Mouse (Mus musculus) embryonic facial prominence, embryonic 11.5 days (tissue): ENCODE data around the gene H2-K1. TPM values are rescaled to one million over a fixed set of nuclear protein-coding genes. Genes with fewer than 3 reads are reported as not detected.
"Not testable (repeated sequence)": the region's sequence is repeated elsewhere in the genome, so short reads cannot be mapped to it uniquely, and the experiment has no call there.

Experiments used
- ATAC-seq: fragments of 200-750 bp; cut with Nextera tagmentation; replicated peaks from 2 replicates; pipeline ENCODE4 v1.8.0; 2017; ENCODE audit warnings: low read depth; ENCODE audit not compliant: insufficient number of reproducible peaks, low FRiP score, low TSS enrichment
- DNase-seq: peaks from one replicate; pipeline ENCODE4 v3.0.0-alpha.2; 2015; ENCODE audit warnings: low spot score
- H3K27ac ChIP-seq: fragments of 300-500 bp; sonication (generic); replicated peaks from 2 replicates; pipeline ENCODE4 v1.5.1; 2014; ENCODE audit warnings: mild to moderate bottlenecking, low read depth, low read length, control low read depth
- H3K27me3 ChIP-seq: fragments of 300-500 bp; sonication (generic); 2 replicates; pipeline ENCODE4 v1.6.1; 2014; ENCODE audit warnings: mild to moderate bottlenecking, low read length, moderate library complexity, mixed read lengths; ENCODE audit not compliant: control insufficient read depth, insufficient read depth
- H3K36me3 ChIP-seq: fragments of 300-500 bp; sonication (generic); replicated peaks from 2 replicates; pipeline ENCODE4 v1.6.1; 2014; ENCODE audit warnings: low read depth, mild to moderate bottlenecking, low read length, moderate library complexity, mixed read lengths; ENCODE audit not compliant: control insufficient read depth, insufficient read depth
- H3K4me1 ChIP-seq: fragments of 300-500 bp; sonication (generic); 2 replicates; pipeline ENCODE4 v1.6.1; 2014; ENCODE audit warnings: low read length, mixed read lengths; ENCODE audit not compliant: control insufficient read depth, insufficient read depth
- H3K4me2 ChIP-seq: fragments of 300-500 bp; sonication (generic); 2 replicates; pipeline ENCODE4 v1.6.1; 2014; ENCODE audit warnings: low read depth, mild to moderate bottlenecking, control low read depth, low read length, moderate library complexity
- H3K4me3 ChIP-seq: fragments of 300-500 bp; sonication (generic); 2 replicates; pipeline ENCODE4 v1.5.1; 2014; ENCODE audit warnings: low read depth, low read length, control low read depth
- H3K9ac ChIP-seq: fragments of 300-500 bp; sonication (generic); replicated peaks from 2 replicates; pipeline ENCODE4 v1.6.1; 2014; ENCODE audit warnings: mild to moderate bottlenecking, control low read depth, low read length
- H3K9me3 ChIP-seq: fragments of 300-500 bp; sonication (generic); replicated peaks from 2 replicates; pipeline ENCODE4 v1.6.1; 2016; ENCODE audit warnings: mild to moderate bottlenecking, low read length, inconsistent platforms, mixed read lengths; ENCODE audit not compliant: control insufficient read depth
- WGBS: fragments of 180-500 bp; shearing (Covaris S2); extraction: QIAGEN DNeasy Blood & Tissue Kit; methylation state at CpG from one replicate; pipeline ENCODE4 v1.1.7; 2014; 5-methylcytosine and 5-hydroxymethylcytosine counted together
- polyA plus RNA-seq: library from polyadenylated mRNA; unstranded; fragments of >200 nt; fragmentation: Nextera tagmentation; extraction: Ambion mirVana; gene quantifications from 2 replicates; pipeline ENCODE4 v1.2.1, GENCODE M21; 2014

H2-K1 gene
- polyA plus RNA-seq, 1 experiment from 2014 or later: 7.5 TPM

GRCm38 (mm10) chr17:33994959-33995358 is 5.2 kb downstream of the H2-K1 start:
- no peak overlapping the region for H3K4me3 ChIP-seq
- peaks cover 14% of the 10 kb centered on the region for H3K27me3 ChIP-seq
- H3K4me2 ChIP-seq: no peak overlapping the region
- DNase-seq (no peak), ATAC-seq (no peak)
- H3K4me1 ChIP-seq: peaks cover 4% of the 10 kb centered on the region; the same call in 1 of the 2 replicates
- 92% methylated on average over 8 of the region's 8 CpGs for WGBS
- no peaks in the 10 kb centered on the region for H3K36me3 ChIP-seq
- no peak overlapping the region for H3K9ac ChIP-seq
- no peaks in the 10 kb centered on the region for H3K9me3 ChIP-seq
- H3K27ac ChIP-seq: no peak overlapping the region

DNA sequence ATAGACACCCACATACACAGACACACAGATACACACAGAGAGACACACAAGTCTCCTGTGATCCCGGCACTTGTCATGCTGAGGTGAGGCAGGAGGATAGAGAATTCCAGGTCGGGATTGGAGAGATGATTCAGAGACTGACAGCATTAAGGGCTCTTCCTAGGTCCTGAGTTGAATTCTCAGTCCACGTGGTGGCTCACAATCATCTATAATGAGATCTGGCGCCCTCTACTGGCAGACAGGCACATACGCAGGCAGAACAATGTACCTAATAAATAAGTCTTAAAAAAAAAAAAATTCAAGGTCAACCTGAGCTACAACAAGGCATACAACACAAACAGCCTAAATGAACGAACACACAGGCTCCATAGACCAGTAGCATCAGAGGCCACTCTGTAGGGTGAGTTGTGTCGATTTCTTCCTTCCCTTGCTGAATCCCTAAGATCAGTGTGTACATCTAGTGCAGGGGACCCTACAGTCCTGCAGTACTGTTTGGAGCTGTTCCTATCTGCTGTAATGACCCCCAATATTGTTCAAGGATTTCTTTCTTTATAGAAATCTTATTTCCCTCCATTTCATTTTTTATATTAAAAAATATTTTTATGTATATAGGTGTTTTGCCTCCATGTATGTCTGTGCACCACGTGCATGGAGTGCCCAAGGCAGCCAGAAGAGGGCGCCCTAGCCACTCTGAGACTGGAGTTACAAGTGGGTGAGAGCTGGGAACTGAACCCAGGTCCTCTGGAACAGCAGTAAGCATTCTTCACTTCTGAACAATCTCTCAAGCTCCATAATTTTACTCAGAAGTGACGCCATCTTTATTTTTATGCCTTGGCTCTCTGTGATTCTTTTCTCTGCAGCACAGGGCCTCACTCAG is 8.1 kb downstream of the H2-K1 start:
- no peak overlapping the region for H3K9ac ChIP-seq
- DNase-seq (peak; percentile 85), ATAC-seq (no peak)
- H3K4me2 ChIP-seq: no peak overlapping the region
- H3K27me3 ChIP-seq: no peaks in the 10 kb centered on the region
- WGBS: 30% methylated on average over 10 of the region's 10 CpGs
- no peaks in the 10 kb centered on the region for H3K4me1 ChIP-seq
- H3K36me3 ChIP-seq: no peaks in the 10 kb centered on the region
- H3K9me3 ChIP-seq: no peaks in the 10 kb centered on the region
- no peak overlapping the region for H3K27ac ChIP-seq
- no peak overlapping the region for H3K4me3 ChIP-seq

DNA sequence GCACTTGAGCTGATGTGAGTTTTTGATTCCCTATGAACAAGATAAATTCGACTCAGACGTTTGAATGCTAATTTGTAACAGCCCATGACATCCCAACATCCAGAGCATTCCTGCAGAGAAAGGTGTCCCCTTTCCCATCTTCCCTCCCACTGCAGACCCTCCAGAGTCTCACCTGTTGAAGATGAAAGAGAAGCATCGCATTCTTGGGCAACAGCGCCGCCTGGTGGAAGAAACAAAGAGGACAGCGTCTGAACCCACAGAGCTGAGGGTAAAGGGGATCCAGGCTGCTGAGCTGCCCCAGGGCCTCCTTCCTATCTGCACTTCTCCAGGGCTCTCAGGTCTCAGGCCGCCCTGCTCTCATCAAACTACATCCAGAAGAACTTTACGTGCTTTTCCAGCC is 18.0 kb downstream of the H2-K1 start:
- H3K4me2 ChIP-seq: not testable (repeated sequence)

GRCm38 (mm10) chr17:33981192-33981909 is 18.8 kb downstream of the H2-K1 start:
- not testable (repeated sequence) for H3K9me3 ChIP-seq, H3K36me3 ChIP-seq, H3K4me1 ChIP-seq, H3K27ac ChIP-seq
- Histone ChIP-seq H3K27me3 (peaks cover 27% of the 10 kb centered on the region), H3K9ac (peak overlapping the region; percentile 60), H3K4me2 (peak overlapping the region; percentile 53), H3K4me3 (peak overlapping the region; percentile 49)
- DNase-seq: peak; percentile 95
- WGBS: under 1% methylated on average over 27 of the region's 27 CpGs
- ATAC-seq: peak; percentile 89

More for the DNA sequence above, 18.0 kb downstream of the H2-K1 start:
- peaks cover 24% of the 10 kb centered on the region for H3K27me3 ChIP-seq
- H3K4me1 ChIP-seq, H3K27ac ChIP-seq, H3K36me3 ChIP-seq, H3K4me3 ChIP-seq, ATAC-seq, H3K9ac ChIP-seq, H3K9me3 ChIP-seq: not testable (repeated sequence)
- WGBS: 15% methylated on average over 8 of the region's 8 CpGs
- DNase-seq: peak; percentile 60

DNA sequence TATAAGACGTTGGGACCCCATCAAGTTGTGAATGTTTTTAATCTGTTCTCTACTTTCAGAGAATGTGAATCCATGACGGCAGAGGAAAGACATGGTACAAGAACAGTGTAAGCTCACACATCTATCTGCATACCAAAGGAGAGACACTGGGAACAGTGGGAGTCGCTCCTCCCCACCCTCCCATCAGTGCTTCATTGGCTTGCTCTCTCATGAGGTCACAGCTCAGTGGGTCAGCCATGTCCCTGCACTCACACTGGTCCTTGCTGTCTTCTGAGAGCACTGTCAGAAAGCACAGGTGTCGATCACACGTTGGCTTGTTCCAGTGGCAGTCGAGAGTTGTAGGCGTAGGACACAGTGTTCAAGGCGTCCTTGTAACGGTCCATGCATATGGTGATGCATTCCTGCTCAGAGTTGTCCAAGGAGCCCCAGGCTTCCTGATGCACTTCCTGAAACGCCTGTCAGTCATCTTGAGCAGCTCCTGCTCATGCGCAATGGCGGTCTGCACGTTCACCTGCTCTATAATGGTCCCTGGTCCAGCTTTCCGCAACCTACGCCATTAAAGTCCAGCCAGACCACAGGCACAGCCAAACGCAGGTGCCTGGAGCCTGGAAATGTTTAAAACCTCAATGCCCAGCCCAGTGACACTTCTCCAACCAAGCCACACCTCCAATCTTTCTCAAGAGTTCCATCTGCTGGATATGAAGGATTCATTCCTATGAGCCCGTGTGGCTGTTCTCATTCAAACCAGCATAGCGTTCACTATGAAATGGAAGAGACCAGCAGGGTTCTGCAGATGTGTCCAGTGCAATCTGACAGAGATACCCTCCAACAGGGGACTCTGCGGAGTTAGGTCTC is 19.7 kb downstream of the H2-K1 start:
- H3K9me3 ChIP-seq: no peaks in the 10 kb centered on the region
- H3K36me3 ChIP-seq: no peaks in the 10 kb centered on the region
- ATAC-seq (no peak), DNase-seq (no peak)
- no peak overlapping the region for H3K9ac ChIP-seq
- H3K4me2 ChIP-seq: no peak overlapping the region
- peaks cover 28% of the 10 kb centered on the region for H3K27me3 ChIP-seq
- 77% methylated on average over 19 of the region's 19 CpGs for WGBS
- H3K27ac ChIP-seq: no peak overlapping the region
- H3K4me3 ChIP-seq: no peak overlapping the region
- H3K4me1 ChIP-seq: no peaks in the 10 kb centered on the region; the same call in 1 of the 2 replicates

- 77% methylated on average over 6 of the region's 6 CpGs for WGBS
Measured at GRCm38 (mm10) chr17:33979512-33980050, 20.6 kb downstream of the H2-K1 start.

GRCm38 (mm10) chr17:33978631-33979031 is 21.5 kb downstream of the H2-K1 start:
- Histone ChIP-seq H3K4me2 (peak overlapping the region; percentile 50), H3K4me3 (peak overlapping the region; percentile 21), H3K27me3 (peaks cover 28% of the 10 kb centered on the region), H3K27ac (no peak overlapping the region), H3K9me3 (no peaks in the 10 kb centered on the region), H3K9ac (no peak overlapping the region; the same call in 1 of the 2 replicates), H3K4me1 (no peaks in the 10 kb centered on the region; the same call in 1 of the 2 replicates), H3K36me3 (no peaks in the 10 kb centered on the region)
- WGBS: 1% methylated on average over 17 of the region's 17 CpGs
- peak; percentile 26; the same call in 1 of the 2 replicates for ATAC-seq
- DNase-seq: peak; percentile 40

More at GRCm38 (mm10) chr17:33979512-33980050, 20.6 kb downstream of the H2-K1 start:
- Histone ChIP-seq H3K4me3 (no peak overlapping the region), H3K4me1 (no peaks in the 10 kb centered on the region; the same call in 1 of the 2 replicates), H3K27me3 (peaks cover 28% of the 10 kb centered on the region), H3K4me2 (no peak overlapping the region), H3K36me3 (no peaks in the 10 kb centered on the region), H3K27ac (no peak overlapping the region), H3K9ac (no peak overlapping the region), H3K9me3 (no peaks in the 10 kb centered on the region)
- no peak for DNase-seq
- ATAC-seq: no peak
